Mouse (Mus musculus): ENCODE results near the gene Sptssb. TPM values are rescaled to one million over a fixed set of nuclear protein-coding genes. Genes with fewer than 3 reads are reported as not detected.

The Sptssb gene
- total RNA-seq, 1 experiment from 2014 or later = not detected

GRCm38 (mm10) chr3:69839485-69839884, 20.3 kb downstream of the Sptssb start:
- DNase-seq = no peak

- DNase-seq = no peak
These were observed 30.2 kb downstream of the Sptssb start for GRCm38 (mm10) chr3:69829532-69829931.

- no peak for DNase-seq
These were observed 35.2 kb downstream of the Sptssb start for GRCm38 (mm10) chr3:69824536-69824935.

- no peak for DNase-seq
These were observed 39.1 kb downstream of the Sptssb start for GRCm38 (mm10) chr3:69820614-69821013.

GRCm38 (mm10) chr3:69819851-69820200, 39.9 kb downstream of the Sptssb start:
- DNase-seq = no peak

- DNase-seq = no peak
These were observed 40.4 kb downstream of the Sptssb start for GRCm38 (mm10) chr3:69819146-69819850.

- DNase-seq = no peak
These were observed 41.3 kb downstream of the Sptssb start for GRCm38 (mm10) chr3:69818466-69818865.

GRCm38 (mm10) chr3:69816547-69816946, 43.2 kb downstream of the Sptssb start:
- DNase-seq = no peak

- DNase-seq = no peak
These were observed 46.6 kb downstream of the Sptssb start for GRCm38 (mm10) chr3:69813005-69813695.

- DNase-seq = no peak
These were observed 47.3 kb downstream of the Sptssb start for GRCm38 (mm10) chr3:69812442-69812841.

GRCm38 (mm10) chr3:69808479-69808878, 51.3 kb downstream of the Sptssb start:
- no peak for DNase-seq

GRCm38 (mm10) chr3:69803137-69803536, 56.6 kb downstream of the Sptssb start:
- no peak for DNase-seq

GRCm38 (mm10) chr3:69800829-69801384, 58.8 kb downstream of the Sptssb start:
- DNase-seq = no peak

- no peak for DNase-seq
These were observed 60.6 kb downstream of the Sptssb start for GRCm38 (mm10) chr3:69799096-69799495.

- no peak for DNase-seq
These were observed 61.8 kb downstream of the Sptssb start for GRCm38 (mm10) chr3:69797969-69798368.

- DNase-seq = no peak
These were observed 62.2 kb downstream of the Sptssb start for GRCm38 (mm10) chr3:69797533-69797932.

- no peak for DNase-seq
These were observed 66.8 kb downstream of the Sptssb start for GRCm38 (mm10) chr3:69792823-69793417.

GRCm38 (mm10) chr3:69779246-69779796, 80.4 kb downstream of the Sptssb start:
- DNase-seq = no peak

- no peak for DNase-seq
These were observed 86.4 kb downstream of the Sptssb start for GRCm38 (mm10) chr3:69773356-69773755.
